Mouse (Mus musculus) splenic B cell, adult 2 months (primary cell): Measurements from ENCODE around the gene Dock8.

Source experiments
- DNase-seq: peaks from one replicate; pipeline ENCODE4 v3.0.0-alpha.2; 2011; ENCODE audit warnings: low read depth, low spot score
- H3K27me3 ChIP-seq: 2 replicates; pipeline ENCODE4 v1.6.1; 2012; ENCODE audit warnings: mild to moderate bottlenecking, low read length, moderate library complexity, mixed read lengths; ENCODE audit not compliant: control insufficient read depth, poor library complexity, insufficient read depth, severe bottlenecking
- H3K36me3 ChIP-seq: 2 replicates; pipeline ENCODE4 v1.6.1; 2012; ENCODE audit warnings: mild to moderate bottlenecking, low read length, moderate library complexity, mixed read lengths; ENCODE audit not compliant: control insufficient read depth, poor library complexity, insufficient read depth, severe bottlenecking

Gene Dock8

GRCm38 (mm10) chr19:25238121-25238520 is 238.8 kb downstream of the Dock8 start:
- DNase-seq = no peak
- Histone ChIP-seq H3K27me3 (no peaks in the 10 kb centered on the region; the same call in 1 of the 2 replicates), H3K36me3 (no peaks in the 10 kb centered on the region)

- H3K27me3 ChIP-seq = no peaks in the 10 kb centered on the region; the same call in 1 of the 2 replicates
- DNase-seq = no peak
- no peaks in the 10 kb centered on the region for H3K36me3 ChIP-seq
These were observed 244.2 kb downstream of the Dock8 start for GRCm38 (mm10) chr19:25243566-25243965.

- H3K36me3 ChIP-seq = no peaks in the 10 kb centered on the region
- no peak for DNase-seq
- no peaks in the 10 kb centered on the region; the same call in 1 of the 2 replicates for H3K27me3 ChIP-seq
These were observed 246.7 kb downstream of the Dock8 start for GRCm38 (mm10) chr19:25246062-25246461.

GRCm38 (mm10) chr19:25247858-25248552 is 248.7 kb downstream of the Dock8 start:
- no peak for DNase-seq
- Histone ChIP-seq H3K36me3 (no peaks in the 10 kb centered on the region), H3K27me3 (no peaks in the 10 kb centered on the region; the same call in 1 of the 2 replicates)

GRCm38 (mm10) chr19:25249230-25249629 is 249.9 kb downstream of the Dock8 start:
- DNase-seq = no peak
- no peaks in the 10 kb centered on the region; the same call in 1 of the 2 replicates for H3K27me3 ChIP-seq
- H3K36me3 ChIP-seq = no peaks in the 10 kb centered on the region

GRCm38 (mm10) chr19:25251610-25252140 is 252.3 kb downstream of the Dock8 start:
- DNase-seq = no peak
- Histone ChIP-seq H3K27me3 (no peaks in the 10 kb centered on the region), H3K36me3 (no peaks in the 10 kb centered on the region)
